Mouse (Mus musculus) midbrain, embryonic 16.5 days (tissue): ENCODE data around the gene Npm1. TPM values are rescaled to one million over a fixed set of nuclear protein-coding genes. Genes with fewer than 3 reads are reported as not detected.

Experiments
- ATAC-seq: fragments of 200-750 bp; cut with Nextera tagmentation; 2 replicates; pipeline ENCODE4 v1.8.0; 2017; ENCODE audit warnings: moderate TSS enrichment
- H3K27ac ChIP-seq: fragments of 300-500 bp; sonication (generic); 2 replicates; pipeline ENCODE4 v1.5.1; 2014; ENCODE audit warnings: mild to moderate bottlenecking, low read length, mixed read lengths
- H3K27me3 ChIP-seq: fragments of 300-500 bp; sonication (generic); 2 replicates; pipeline ENCODE4 v1.6.1; 2014; ENCODE audit warnings: low read depth, low read length, mixed read lengths; ENCODE audit not compliant: control insufficient read depth, insufficient read depth
- H3K36me3 ChIP-seq: fragments of 300-500 bp; sonication (generic); 2 replicates; pipeline ENCODE4 v1.6.1; 2014; ENCODE audit warnings: mild to moderate bottlenecking, low read length, moderate library complexity, mixed read lengths; ENCODE audit not compliant: control insufficient read depth, insufficient read depth
- H3K4me1 ChIP-seq: fragments of 300-500 bp; sonication (generic); 2 replicates; pipeline ENCODE4 v1.6.1; 2014; ENCODE audit warnings: mild to moderate bottlenecking, low read length, mixed read lengths; ENCODE audit not compliant: control insufficient read depth, insufficient read depth
- H3K4me2 ChIP-seq: fragments of 300-500 bp; sonication (generic); 2 replicates; pipeline ENCODE4 v1.6.1; 2014; ENCODE audit warnings: mild to moderate bottlenecking, low read length, mixed read lengths
- H3K4me3 ChIP-seq: fragments of 300-500 bp; sonication (generic); 2 replicates; pipeline ENCODE4 v1.5.1; 2014; ENCODE audit warnings: low read depth, mild to moderate bottlenecking, low read length, moderate library complexity, mixed read lengths
- H3K9ac ChIP-seq: fragments of 300-500 bp; sonication (generic); 2 replicates; pipeline ENCODE4 v1.6.1; 2014; ENCODE audit warnings: low read depth, low read length, mixed read lengths
- H3K9me3 ChIP-seq: fragments of 300-500 bp; sonication (generic); replicated peaks from 2 replicates; pipeline ENCODE4 v1.6.1; 2014; ENCODE audit warnings: mild to moderate bottlenecking, low read length, mixed read lengths; ENCODE audit not compliant: control insufficient read depth, poor library complexity, severe bottlenecking
- WGBS: fragments of 180-500 bp; shearing (Covaris S2); extraction: QIAGEN DNeasy Blood & Tissue Kit; methylation state at CpG from one replicate; pipeline ENCODE4 v1.1.7; 2014; 5-methylcytosine and 5-hydroxymethylcytosine counted together
- polyA plus RNA-seq: library from polyadenylated mRNA; unstranded; fragments of >200 nt; fragmentation: Nextera tagmentation; extraction: Ambion mirVana; gene quantifications from 2 replicates; pipeline ENCODE4 v1.2.1, GENCODE M21; 2015

Gene Npm1
- polyA plus RNA-seq, 1 experiment from 2014 or later = 349 TPM

GRCm38 (mm10) chr11:33151128-33151779 is 11.8 kb downstream of the Npm1 start:
- H3K27ac ChIP-seq = no peak overlapping the region
- H3K36me3 ChIP-seq = peaks cover 22% of the 10 kb centered on the region
- H3K9ac ChIP-seq = no peak overlapping the region
- H3K4me2 ChIP-seq = no peak overlapping the region
- peaks cover 8% of the 10 kb centered on the region for H3K4me1 ChIP-seq
- no peak for ATAC-seq
- WGBS = 82% methylated on average over 3 of the region's 3 CpGs
- H3K4me3 ChIP-seq = no peak overlapping the region
- no peaks in the 10 kb centered on the region for H3K9me3 ChIP-seq
- no peaks in the 10 kb centered on the region for H3K27me3 ChIP-seq

DNA sequence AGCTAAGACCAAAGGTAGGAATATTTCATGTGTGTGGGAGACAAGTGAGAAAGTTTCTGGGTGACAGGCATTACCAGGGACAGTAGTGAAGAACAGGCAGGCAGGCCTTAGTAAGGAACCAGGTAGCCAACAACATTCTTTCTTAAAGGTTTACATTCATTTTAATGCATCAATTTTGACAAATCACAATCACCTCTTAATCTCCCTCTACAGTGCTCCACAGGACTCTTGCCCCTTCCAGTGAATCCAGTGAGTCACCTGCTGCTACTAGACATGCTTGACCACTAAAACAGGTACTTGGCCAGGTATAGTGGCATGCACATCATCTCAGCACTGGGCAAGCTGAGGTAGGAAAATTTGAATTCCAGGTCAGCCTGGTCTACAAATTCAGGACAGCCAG is 12.6 kb downstream of the Npm1 start:
- H3K9ac ChIP-seq = no peak overlapping the region
- peaks cover 17% of the 10 kb centered on the region for H3K4me1 ChIP-seq
- ATAC-seq = no peak
- no peak overlapping the region for H3K4me2 ChIP-seq
- H3K4me3 ChIP-seq = no peak overlapping the region
- H3K27ac ChIP-seq = no peak overlapping the region
- peaks cover 19% of the 10 kb centered on the region for H3K36me3 ChIP-seq
- H3K9me3 ChIP-seq = no peaks in the 10 kb centered on the region
- H3K27me3 ChIP-seq = peaks cover 3% of the 10 kb centered on the region; the same call in 1 of the 2 replicates

- Histone ChIP-seq H3K27me3 (peaks cover 5% of the 10 kb centered on the region), H3K27ac (no peak overlapping the region), H3K36me3 (peaks cover 19% of the 10 kb centered on the region), H3K4me1 (peaks cover 20% of the 10 kb centered on the region), H3K4me2 (no peak overlapping the region), H3K4me3 (no peak overlapping the region), H3K9me3 (no peaks in the 10 kb centered on the region), H3K9ac (no peak overlapping the region)
- no peak for ATAC-seq
Observed at GRCm38 (mm10) chr11:33149453-33149852, 13.6 kb downstream of the Npm1 start.

DNA sequence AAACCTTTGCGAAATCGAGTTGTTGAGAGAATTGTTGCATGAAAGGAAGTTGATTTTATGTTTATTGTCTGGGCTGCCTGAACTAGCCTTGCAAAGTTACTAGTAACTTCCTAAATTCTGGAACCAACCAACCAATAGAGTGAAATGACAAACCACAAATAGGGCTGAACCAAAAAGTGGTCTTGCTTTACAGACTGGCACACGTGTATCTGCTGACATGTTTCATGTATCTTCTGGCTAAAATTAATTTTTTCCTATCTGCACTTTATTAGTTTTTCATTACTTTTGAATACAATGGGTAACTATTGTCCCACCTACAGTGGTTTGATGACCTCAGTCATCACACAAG is 13.9 kb downstream of the Npm1 start:
- Histone ChIP-seq H3K36me3 (peaks cover 17% of the 10 kb centered on the region), H3K4me2 (no peak overlapping the region), H3K27me3 (peaks cover 5% of the 10 kb centered on the region), H3K9ac (no peak overlapping the region), H3K9me3 (no peaks in the 10 kb centered on the region), H3K4me1 (peaks cover 24% of the 10 kb centered on the region), H3K4me3 (no peak overlapping the region), H3K27ac (no peak overlapping the region)
- 25% methylated on average over 3 of the region's 3 CpGs for WGBS
- no peak for ATAC-seq

DNA sequence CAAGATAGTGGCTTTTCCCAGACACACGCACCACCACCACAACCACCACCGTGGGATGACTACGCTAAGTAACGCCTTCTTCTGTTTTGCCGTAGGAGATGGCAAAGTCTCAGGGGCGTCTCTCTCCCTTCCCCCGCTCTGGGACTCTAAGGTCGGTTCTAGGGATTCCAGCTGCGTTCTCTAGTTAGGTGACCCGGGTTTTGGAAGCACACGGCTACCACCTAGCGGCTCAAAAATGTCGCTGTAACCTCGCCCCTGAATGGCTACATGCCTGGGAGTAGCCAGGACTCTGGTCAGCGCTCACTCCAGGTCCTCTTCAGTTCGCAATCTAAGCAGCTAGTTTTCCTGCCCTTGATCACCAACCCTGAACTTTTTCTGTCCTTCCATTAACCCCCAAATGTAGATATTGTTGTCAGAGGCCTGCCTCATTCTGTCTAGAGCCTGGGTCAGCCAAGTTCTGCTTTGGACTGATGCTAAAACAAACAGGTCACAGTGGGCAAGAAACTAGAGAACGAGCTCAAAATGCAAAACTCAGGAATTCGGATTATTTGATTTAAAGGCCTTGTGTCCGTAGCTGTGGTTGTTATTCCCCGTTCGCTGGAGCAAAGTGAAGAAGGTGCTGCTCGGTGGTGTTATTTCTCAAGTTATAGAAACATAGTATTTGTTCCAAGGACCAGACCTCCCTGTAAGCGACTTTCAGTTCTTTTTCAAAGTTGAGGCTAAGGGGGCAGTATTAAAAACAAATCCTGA is 14.5 kb downstream of the Npm1 start:
- H3K4me1 ChIP-seq = peaks cover 28% of the 10 kb centered on the region
- 6% methylated on average over 23 of the region's 23 CpGs for WGBS
- no peaks in the 10 kb centered on the region for H3K9me3 ChIP-seq
- H3K27ac ChIP-seq = peak overlapping the region; percentile 75
- H3K9ac ChIP-seq = peak overlapping the region; percentile 78; the same call in 1 of the 2 replicates
- peak; percentile 80 for ATAC-seq
- H3K36me3 ChIP-seq = peaks cover 17% of the 10 kb centered on the region
- peaks cover 5% of the 10 kb centered on the region for H3K27me3 ChIP-seq
- H3K4me3 ChIP-seq = peak overlapping the region; percentile 64
- H3K4me2 ChIP-seq = peak overlapping the region; percentile 93

DNA sequence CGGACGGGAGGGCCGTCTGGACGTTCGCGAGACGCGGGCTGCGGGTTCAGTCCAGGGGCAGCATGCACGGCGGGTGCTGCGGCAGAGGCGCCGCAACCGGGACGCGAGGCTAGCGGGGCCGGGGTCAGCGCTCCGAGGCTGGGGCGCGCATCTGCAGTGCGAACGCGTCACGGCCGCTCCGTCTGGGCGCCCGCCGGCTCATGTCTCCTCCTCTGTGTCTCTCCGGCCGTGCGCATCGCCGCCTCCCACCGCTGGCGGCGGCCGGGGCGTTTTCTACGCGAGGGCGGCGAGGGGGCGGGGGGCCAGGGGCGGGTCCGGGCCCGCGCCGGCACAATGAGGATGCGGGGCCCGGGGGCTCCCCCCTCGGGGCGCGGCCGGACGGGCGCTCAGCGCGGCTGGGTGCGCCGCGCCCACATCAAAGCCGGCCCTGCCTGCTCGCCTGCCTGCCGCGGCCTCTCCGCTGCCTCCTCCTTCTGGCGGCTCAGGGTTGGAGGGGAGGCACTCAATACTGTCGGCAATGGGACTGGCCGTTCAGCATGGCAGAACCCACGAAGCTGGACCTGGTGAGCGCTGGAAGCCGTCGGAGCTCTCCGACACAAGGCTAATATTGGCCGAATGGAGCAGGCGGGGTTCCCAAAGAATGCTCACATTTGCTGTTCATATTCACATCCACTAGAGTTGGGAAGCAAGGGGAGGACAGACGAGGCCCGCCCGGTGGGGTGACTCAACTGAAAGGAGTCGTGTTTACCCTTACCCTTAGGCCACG is 15.3 kb downstream of the Npm1 start:
- peak overlapping the region; percentile 64 for H3K4me3 ChIP-seq
- peaks cover 15% of the 10 kb centered on the region for H3K36me3 ChIP-seq
- H3K4me1 ChIP-seq = peaks cover 28% of the 10 kb centered on the region
- peak overlapping the region; percentile 75 for H3K27ac ChIP-seq
- no peaks in the 10 kb centered on the region for H3K9me3 ChIP-seq
- peak overlapping the region; percentile 93 for H3K4me2 ChIP-seq
- H3K9ac ChIP-seq = peak overlapping the region; percentile 78
- peaks cover 5% of the 10 kb centered on the region for H3K27me3 ChIP-seq
- ATAC-seq = peak; percentile 78
- 0% methylated on average over 70 of the region's 85 CpGs for WGBS

- Histone ChIP-seq H3K4me1 (peaks cover 28% of the 10 kb centered on the region), H3K9ac (peak within 1 kb of the TSS; percentile 78), H3K27me3 (peaks cover 5% of the 10 kb centered on the region), H3K4me3 (peak within 1 kb of the TSS; percentile 64), H3K36me3 (peaks cover 15% of the 10 kb centered on the region), H3K27ac (peak within 1 kb of the TSS; percentile 75), H3K9me3 (no peaks in the 10 kb centered on the region), H3K4me2 (peak within 1 kb of the TSS; percentile 93)
- WGBS = 2% methylated on average over 30 of the region's 53 CpGs
- ATAC-seq = peak; percentile 56
Observed at GRCm38 (mm10) chr11:33147171-33147571, 15.8 kb downstream of the Npm1 start, which contains the start of gene Fgf18. Gene Fgf18 (minus strand): TSS chr11:33147400.

DNA sequence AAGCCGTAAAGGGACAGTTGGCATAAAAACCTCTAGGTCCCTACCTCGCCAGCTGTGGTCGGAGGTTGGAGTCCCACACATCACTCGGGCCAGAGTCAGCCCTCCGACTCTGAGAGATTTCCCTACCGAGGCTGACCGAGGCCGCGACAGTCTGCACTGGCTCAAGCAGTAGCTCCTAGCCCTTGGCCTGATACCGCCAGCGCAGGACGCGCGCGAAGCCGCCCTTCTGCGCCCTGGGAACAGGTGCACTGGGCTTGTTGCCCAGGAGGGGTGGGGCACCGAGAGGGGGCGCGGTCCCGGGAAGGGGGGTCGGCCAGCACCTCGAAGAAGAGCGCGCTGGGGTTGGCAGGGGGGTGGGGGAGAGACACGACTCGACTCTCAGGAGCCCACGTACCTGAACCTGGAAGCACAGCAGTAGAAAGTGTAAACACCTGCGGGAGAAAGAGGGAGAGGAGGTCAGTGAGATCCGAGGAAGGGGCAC is 16.3 kb downstream of the Npm1 start:
- Histone ChIP-seq H3K4me1 (peaks cover 28% of the 10 kb centered on the region), H3K4me3 (peak overlapping the region; percentile 64), H3K27me3 (peaks cover 5% of the 10 kb centered on the region), H3K4me2 (peak overlapping the region; percentile 93), H3K36me3 (peaks cover 10% of the 10 kb centered on the region), H3K9me3 (no peaks in the 10 kb centered on the region), H3K9ac (peak overlapping the region; percentile 78), H3K27ac (peak overlapping the region; percentile 58)
- ATAC-seq = peak; percentile 34
- WGBS = 1% methylated on average over 30 of the region's 30 CpGs
